Mouse (Mus musculus) left cerebral cortex, postnatal 10 days (tissue): ENCODE data around the gene Gm20816. TPM values are rescaled to one million over a fixed set of nuclear protein-coding genes. Genes with fewer than 3 reads are reported as not detected.
"Not testable (repeated sequence)": the region's sequence is repeated elsewhere in the genome, so short reads cannot be mapped to it uniquely, and the experiment has no call there.

Experiments used
- DNase-seq, 2 experiments: peaks; one replicate each; pipeline ENCODE4 v3.0.0; 2021 to 2022; ENCODE audit warnings: low spot score in 2 of 2, mixed read lengths in 1 of 2; ENCODE audit errors: extremely low spot score in 1 of 2
- intact Hi-C: fragments of 180-260 bp; cut with DNase I; formaldehyde crosslinking; loops from one replicate; pipeline ENCODE4 v1.15.1; 2025
- total RNA-seq, 2 experiments: library from RNA; stranded (reverse); gene quantifications; 2 replicates each; pipeline ENCODE4 v1.2.3; 2021

Gene Gm20816
- not detected for total RNA-seq

DNA sequence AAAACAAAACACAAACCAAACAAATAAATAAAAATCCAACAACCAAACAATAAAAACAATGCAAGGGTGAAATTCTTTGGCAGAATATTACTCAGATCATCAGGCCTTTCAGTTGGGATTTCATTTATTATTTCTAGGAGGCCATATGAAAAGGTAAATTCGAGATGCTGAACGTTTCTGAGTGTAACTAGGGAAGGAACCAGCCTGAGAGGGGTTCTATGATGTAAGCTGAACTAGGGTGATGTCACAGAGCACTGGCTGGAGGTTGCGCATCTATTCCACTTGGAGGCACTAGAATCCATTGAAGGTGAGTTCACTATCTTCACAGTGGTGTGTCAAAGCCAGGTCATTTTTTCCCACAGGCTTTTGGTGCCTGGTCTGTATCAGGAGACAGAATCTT, at the start of gene Gm20816:
Gene Gm20816, plus strand, starts transcription at position 301 of the 400 bp plus-strand sequence.
- DNase-seq, intact Hi-C loops: not testable (repeated sequence)

Other genes starting within 250 kb of the Gm20816 start
- not detected for gene Gm20937, start 243.1 kb upstream of the Gm20816 start, total RNA-seq